Mouse (Mus musculus) heart, postnatal 0 days (tissue): ENCODE data around the gene Mst1r. TPM values are rescaled to one million over a fixed set of nuclear protein-coding genes. Genes with fewer than 3 reads are reported as not detected.

Experiments
- ATAC-seq: fragments of 200-750 bp; cut with Nextera tagmentation; 2 replicates; pipeline ENCODE4 v1.8.0; 2017; ENCODE audit warnings: low read depth, moderate number of reproducible peaks, moderate library complexity; ENCODE audit not compliant: insufficient read depth
- DNase-seq: peaks from one replicate; pipeline ENCODE4 v3.0.0-alpha.2; 2016; ENCODE audit warnings: low spot score
- H3K27ac ChIP-seq: fragments of 300-500 bp; sonication (generic); 2 replicates; pipeline ENCODE4 v1.5.1; 2014; ENCODE audit warnings: low read depth, mild to moderate bottlenecking
- H3K27me3 ChIP-seq: fragments of 300-500 bp; sonication (generic); 2 replicates; pipeline ENCODE4 v1.6.1; 2014; ENCODE audit warnings: low read length, mixed read lengths; ENCODE audit not compliant: control insufficient read depth, insufficient read depth
- H3K36me3 ChIP-seq: fragments of 300-500 bp; sonication (generic); replicated peaks from 2 replicates; pipeline ENCODE4 v1.6.1; 2014; ENCODE audit warnings: low read length, mixed read lengths; ENCODE audit not compliant: control insufficient read depth, insufficient read depth
- H3K4me1 ChIP-seq: fragments of 300-500 bp; sonication (generic); 2 replicates; pipeline ENCODE4 v1.6.1; 2014; ENCODE audit warnings: antibody characterized with exemption; ENCODE audit not compliant: control insufficient read depth, insufficient read depth
- H3K4me2 ChIP-seq: fragments of 300-500 bp; sonication (generic); 2 replicates; pipeline ENCODE4 v1.6.1; 2014; ENCODE audit warnings: low read depth, mild to moderate bottlenecking, low read length, moderate library complexity
- H3K4me3 ChIP-seq: fragments of 300-500 bp; sonication (generic); 2 replicates; pipeline ENCODE4 v1.5.1; 2014; ENCODE audit warnings: low read depth, low read length
- H3K9ac ChIP-seq: fragments of 300-500 bp; sonication (generic); replicated peaks from 2 replicates; pipeline ENCODE4 v1.6.1; 2014; ENCODE audit warnings: low read depth, low read length, mixed read lengths
- H3K9me3 ChIP-seq: fragments of 300-500 bp; sonication (generic); replicated peaks from 2 replicates; pipeline ENCODE4 v1.6.1; 2016; ENCODE audit warnings: low read length; ENCODE audit not compliant: control insufficient read depth
- CTCF ChIP-seq: IDR thresholded peaks from 2 replicates; pipeline ENCODE4 v1.5.1; 2016; ENCODE audit warnings: antibody characterized with exemption, control low read depth, low read depth
- EP300 ChIP-seq: IDR thresholded peaks from 2 replicates; pipeline ENCODE4 v1.6.1; 2016; ENCODE audit warnings: antibody characterized with exemption, low read depth
- WGBS: fragments of 180-500 bp; shearing (Covaris S2); extraction: QIAGEN DNeasy Blood & Tissue Kit; methylation state at CpG from one replicate; pipeline ENCODE4 v1.1.7; 2014; 5-methylcytosine and 5-hydroxymethylcytosine counted together
- polyA plus RNA-seq: library from polyadenylated mRNA; unstranded; fragments of >200 nt; fragmentation: Nextera tagmentation; extraction: Ambion mirVana; gene quantifications from 2 replicates; pipeline ENCODE4 v1.2.1, GENCODE M21; 2015
- total RNA-seq: library from RNA; depleted of rRNA; stranded (reverse); fragments of >200 nt; gene quantifications from 2 replicates; pipeline ENCODE4 v1.2.3, GENCODE M21; 2014; ENCODE audit warnings: low replicate concordance

Gene Mst1r
- total and polyA plus RNA-seq, 2 experiments from 2014 or later, result 0.74 to 20.1 TPM

GRCm38 (mm10) chr9:107955613-107956289, 49.1 kb downstream of the Mst1r start:
- Histone ChIP-seq H3K9me3 (no peaks in the 10 kb centered on the region), H3K36me3 (peaks cover 10% of the 10 kb centered on the region)
- 63% methylated on average over 6 of the region's 6 CpGs for WGBS

GRCm38 (mm10) chr9:107957141-107957540, 50.5 kb downstream of the Mst1r start:
- Histone ChIP-seq H3K4me1 (no peaks in the 10 kb centered on the region), H3K27me3 (no peaks in the 10 kb centered on the region), H3K36me3 (peaks cover 10% of the 10 kb centered on the region), H3K4me2 (no peak overlapping the region), H3K4me3 (no peak overlapping the region), H3K9ac (no peak overlapping the region), H3K27ac (no peak overlapping the region), H3K9me3 (no peaks in the 10 kb centered on the region)
- 59% methylated on average over 6 of the region's 6 CpGs for WGBS
- no peak for TF ChIP-seq EP300
- TF ChIP-seq CTCF, result no peak
- DNase-seq, result no peak
- no peak for ATAC-seq

More at GRCm38 (mm10) chr9:107955613-107956289, 49.1 kb downstream of the Mst1r start:
- no peak overlapping the region for H3K4me3 ChIP-seq
- H3K27me3 ChIP-seq, result no peaks in the 10 kb centered on the region
- no peak overlapping the region for H3K4me2 ChIP-seq
- H3K9ac ChIP-seq, result no peak overlapping the region
- no peaks in the 10 kb centered on the region for H3K4me1 ChIP-seq
- ATAC-seq (no peak), DNase-seq (no peak)
- no peak for TF ChIP-seq CTCF
- no peak for TF ChIP-seq EP300
- H3K27ac ChIP-seq, result no peak overlapping the region

- H3K9ac ChIP-seq, result no peak overlapping the region
- ATAC-seq, result no peak
- 85% methylated on average over 6 of the region's 6 CpGs for WGBS
- H3K4me2 ChIP-seq, result no peak overlapping the region
- DNase-seq, result no peak
- H3K27ac ChIP-seq, result no peak overlapping the region
- no peak overlapping the region for H3K4me3 ChIP-seq
- TF ChIP-seq CTCF, result no peak
- TF ChIP-seq EP300, result no peak
- H3K36me3 ChIP-seq, result peaks cover 10% of the 10 kb centered on the region
- H3K4me1 ChIP-seq, result no peaks in the 10 kb centered on the region; the same call in 1 of the 2 replicates
- no peaks in the 10 kb centered on the region for H3K9me3 ChIP-seq
- no peaks in the 10 kb centered on the region for H3K27me3 ChIP-seq
Observed at GRCm38 (mm10) chr9:107959896-107960295, 53.2 kb downstream of the Mst1r start.

GRCm38 (mm10) chr9:107960928-107961327, 54.3 kb downstream of the Mst1r start:
- Histone ChIP-seq H3K9me3 (no peaks in the 10 kb centered on the region), H3K4me2 (no peak overlapping the region), H3K27ac (no peak overlapping the region), H3K4me3 (no peak overlapping the region), H3K36me3 (peaks cover 10% of the 10 kb centered on the region), H3K4me1 (no peaks in the 10 kb centered on the region; the same call in 1 of the 2 replicates), H3K9ac (no peak overlapping the region), H3K27me3 (no peaks in the 10 kb centered on the region)
- TF ChIP-seq CTCF, result peak; percentile 30; the same call in 1 of the 2 replicates
- TF ChIP-seq EP300, result no peak
- ATAC-seq, result no peak
- no peak for DNase-seq
- 76% methylated on average over 4 of the region's 4 CpGs for WGBS

- Histone ChIP-seq H3K9ac (no peak overlapping the region), H3K4me2 (no peak overlapping the region), H3K4me1 (no peaks in the 10 kb centered on the region; the same call in 1 of the 2 replicates), H3K27ac (no peak overlapping the region), H3K9me3 (no peaks in the 10 kb centered on the region), H3K36me3 (peaks cover 10% of the 10 kb centered on the region), H3K4me3 (no peak overlapping the region), H3K27me3 (no peaks in the 10 kb centered on the region)
- ATAC-seq, result no peak
- DNase-seq, result no peak
- TF ChIP-seq CTCF (no peak), EP300 (no peak)
- WGBS, result 90% methylated on average over 10 of the region's 10 CpGs
Observed at GRCm38 (mm10) chr9:107961351-107961762, 54.7 kb downstream of the Mst1r start.
